Mouse (Mus musculus) bone marrow, adult 2 months (tissue): ENCODE results near the gene Lhpp.

Experiments
- CTCF ChIP-seq: fragments of 200-500 bp; IDR thresholded peaks from 2 replicates; pipeline ENCODE4 v1.5.1; 2011; ENCODE audit warnings: low read length, control low read depth; ENCODE audit not compliant: control insufficient read depth, insufficient read depth
- POLR2A ChIP-seq: fragments of 200-500 bp; IDR thresholded peaks from 2 replicates; pipeline ENCODE4 v1.6.1; 2011; ENCODE audit warnings: low read depth, mild to moderate bottlenecking, control low read depth, low read length, borderline replicate concordance; ENCODE audit not compliant: control insufficient read depth

DNA sequence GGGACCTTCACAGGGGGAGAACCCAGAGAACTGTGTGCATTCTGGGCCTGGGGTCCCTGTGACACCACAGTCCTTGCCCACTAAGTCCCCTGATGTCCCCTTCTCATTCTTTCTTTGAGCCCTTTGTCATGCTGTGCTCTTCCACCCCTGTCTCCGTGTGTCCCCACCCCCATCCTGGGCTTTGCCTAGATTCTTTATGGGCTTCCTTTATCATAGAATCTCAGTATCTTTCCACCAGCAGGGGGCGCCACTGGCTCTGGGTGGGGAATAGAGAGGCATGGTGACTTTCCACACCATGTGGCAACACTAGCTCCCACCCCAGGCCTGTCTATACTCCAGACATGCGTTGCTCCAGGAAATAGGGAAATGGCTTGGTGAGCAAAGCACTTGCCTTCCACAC is 46.1 kb downstream of the Lhpp start:
- peak; percentile 83 for TF ChIP-seq CTCF
- no peak for TF ChIP-seq POLR2A
